Mouse (Mus musculus): ENCODE measurements around the gene Lsamp.

- TF ChIP-seq CTCF (IDR thresholded peaks at IDR 0.05; ENCODE audit: low read depth, low read length): no peak
- no peak for TF ChIP-seq POLR2A (IDR thresholded peaks at IDR 0.05; ENCODE audit: extremely low read depth, insufficient read depth, low read length)
Measured at GRCm38 (mm10) chr16:41533686-41534085, 1549.5 kb downstream of the Lsamp start.
